Mouse (Mus musculus) limb, embryonic 10.5 days (tissue): ENCODE measurements around the gene Hoxd3. TPM values are rescaled to one million over a fixed set of nuclear protein-coding genes. Genes with fewer than 3 reads are reported as not detected.

Source experiments
- DNase-seq: peaks from one replicate; pipeline ENCODE4 v3.0.0-alpha.2; 2017; ENCODE audit warnings: low spot score
- H3K27ac ChIP-seq: fragments of 300-500 bp; sonication (generic); 2 replicates; pipeline ENCODE4 v1.5.1; 2016; ENCODE audit warnings: mild to moderate bottlenecking
- H3K27me3 ChIP-seq: fragments of 300-500 bp; sonication (generic); 2 replicates; pipeline ENCODE4 v1.6.1; 2016; ENCODE audit warnings: low read depth, mild to moderate bottlenecking; ENCODE audit not compliant: poor library complexity, severe bottlenecking
- H3K36me3 ChIP-seq: fragments of 300-500 bp; sonication (generic); 2 replicates; pipeline ENCODE4 v1.6.1; 2016; ENCODE audit warnings: mild to moderate bottlenecking, moderate library complexity
- H3K4me1 ChIP-seq: fragments of 300-500 bp; sonication (generic); 2 replicates; pipeline ENCODE4 v1.6.1; 2016
- H3K4me3 ChIP-seq: fragments of 300-500 bp; sonication (generic); 2 replicates; pipeline ENCODE4 v1.5.1; 2016; ENCODE audit warnings: mild to moderate bottlenecking, moderate library complexity
- H3K9me3 ChIP-seq: fragments of 300-500 bp; sonication (generic); replicated peaks from 2 replicates; pipeline ENCODE4 v1.6.1; 2016; ENCODE audit warnings: mild to moderate bottlenecking
- WGBS: fragments of 180-500 bp; shearing (Covaris S2); methylation state at CpG from one replicate; pipeline ENCODE4 v1.1.7; 2016; 5-methylcytosine and 5-hydroxymethylcytosine counted together
- polyA plus RNA-seq: library from polyadenylated mRNA; unstranded; fragments of >200 nt; fragmentation: Nextera tagmentation; extraction: Ambion mirVana; gene quantifications from 2 replicates; pipeline ENCODE4 v1.2.1, GENCODE M21; 2016

Gene Hoxd3
- 1.4 and 3.0 TPM in 2 replicates for polyA plus RNA-seq

DNA sequence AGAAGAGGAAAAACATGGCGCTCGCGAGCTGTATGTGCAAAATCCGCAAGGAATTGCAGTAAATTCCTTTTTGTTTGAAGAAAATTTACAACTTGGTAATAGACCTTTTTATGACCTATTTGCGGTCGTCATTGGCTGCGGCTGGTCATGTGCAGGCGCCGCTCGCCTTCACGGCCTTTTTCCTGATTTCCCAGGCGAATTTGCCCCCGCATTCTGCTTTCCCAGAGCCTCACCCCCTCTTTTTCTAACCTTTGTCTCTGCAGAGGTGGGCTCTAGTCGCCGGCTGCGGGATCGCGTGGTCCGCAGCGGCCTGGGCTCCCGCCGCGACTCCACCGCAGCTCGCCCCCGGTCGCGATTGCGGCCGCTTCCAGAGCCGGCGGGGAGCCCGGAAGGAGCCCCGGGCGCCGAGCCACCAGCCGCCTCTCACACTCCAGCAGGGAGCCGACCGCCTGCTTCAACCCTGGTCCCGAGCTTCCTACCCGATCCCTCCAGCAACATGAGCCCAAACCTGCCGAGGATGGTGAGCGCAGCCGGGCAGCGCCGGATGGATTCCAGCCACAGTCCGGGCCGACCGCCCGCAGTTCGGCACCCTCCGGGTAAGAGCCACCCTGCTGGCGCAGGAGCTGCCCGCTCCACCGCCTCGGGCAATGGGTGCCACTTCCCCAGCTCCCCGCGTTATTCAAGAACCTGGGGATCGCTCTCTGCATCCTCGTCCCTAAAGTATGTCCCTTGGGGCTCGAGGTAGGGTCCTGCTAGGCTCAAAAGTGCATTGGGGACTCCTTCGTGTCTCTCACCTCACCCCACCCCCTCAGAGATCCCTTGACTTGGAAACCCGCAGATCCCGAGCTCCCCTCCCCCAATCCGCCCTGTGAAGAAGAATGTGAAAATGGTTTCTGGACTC is at the start of gene Hoxd3, which contains the start of gene Hoxd4:
Gene Hoxd3 (plus strand): TSS at position 207 of the 901 bp plus-strand sequence.
Gene Hoxd4 (plus strand): TSS at position 209 of the 901 bp plus-strand sequence.
- peaks cover 7% of the 10 kb centered on the region; the same call in 1 of the 2 replicates for H3K36me3 ChIP-seq
- H3K27ac ChIP-seq: peak within 1 kb of the TSS; percentile 97
- under 1% methylated on average over 65 of the region's 65 CpGs for whole genome bisulfite sequencing
- H3K4me1 ChIP-seq: peaks cover 82% of the 10 kb centered on the region
- peak within 1 kb of the TSS; percentile 89 for H3K4me3 ChIP-seq
- H3K27me3 ChIP-seq: peaks cover 38% of the 10 kb centered on the region
- H3K9me3 ChIP-seq: no peaks in the 10 kb centered on the region
- DNase-seq: peak; percentile 80

GRCm38 (mm10) chr2:74663291-74663925 is 48.3 kb upstream of the Hoxd3 start:
- Histone ChIP-seq H3K27me3 (peaks cover 100% of the 10 kb centered on the region), H3K9me3 (no peaks in the 10 kb centered on the region), H3K4me1 (peaks cover 41% of the 10 kb centered on the region), H3K4me3 (peak overlapping the region; percentile 22; the same call in 1 of the 2 replicates), H3K36me3 (no peaks in the 10 kb centered on the region), H3K27ac (no peak overlapping the region)
- WGBS: 4% methylated on average over 18 of the region's 18 CpGs
- DNase-seq: peak; percentile 77

DNA sequence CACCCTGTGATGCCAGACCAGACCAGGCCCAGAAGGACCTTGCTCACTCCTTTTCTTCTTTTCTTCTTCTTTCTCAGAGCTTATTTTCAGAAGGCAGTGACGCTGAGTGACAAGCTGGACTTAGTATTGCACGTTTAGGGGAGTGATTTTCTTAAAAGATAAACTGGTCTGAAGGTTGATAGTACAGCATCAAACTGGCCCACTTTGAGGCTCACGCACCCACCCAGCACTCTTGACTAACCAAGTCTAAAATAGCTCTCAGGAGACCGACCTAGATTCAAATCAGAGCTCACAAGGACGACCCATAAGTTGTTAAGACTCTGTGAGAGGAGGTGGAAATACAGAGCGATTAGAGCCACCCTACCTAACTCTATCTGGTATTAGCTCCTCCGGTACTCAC is 45.3 kb upstream of the Hoxd3 start:
- H3K27me3 ChIP-seq: peaks cover 100% of the 10 kb centered on the region
- peaks cover 45% of the 10 kb centered on the region for H3K4me1 ChIP-seq
- H3K36me3 ChIP-seq: no peaks in the 10 kb centered on the region
- DNase-seq: peak; percentile 44
- no peak overlapping the region for H3K27ac ChIP-seq
- peak overlapping the region; percentile 21; the same call in 1 of the 2 replicates for H3K4me3 ChIP-seq
- no peaks in the 10 kb centered on the region for H3K9me3 ChIP-seq
- WGBS: 3% methylated on average over 7 of the region's 7 CpGs

DNA sequence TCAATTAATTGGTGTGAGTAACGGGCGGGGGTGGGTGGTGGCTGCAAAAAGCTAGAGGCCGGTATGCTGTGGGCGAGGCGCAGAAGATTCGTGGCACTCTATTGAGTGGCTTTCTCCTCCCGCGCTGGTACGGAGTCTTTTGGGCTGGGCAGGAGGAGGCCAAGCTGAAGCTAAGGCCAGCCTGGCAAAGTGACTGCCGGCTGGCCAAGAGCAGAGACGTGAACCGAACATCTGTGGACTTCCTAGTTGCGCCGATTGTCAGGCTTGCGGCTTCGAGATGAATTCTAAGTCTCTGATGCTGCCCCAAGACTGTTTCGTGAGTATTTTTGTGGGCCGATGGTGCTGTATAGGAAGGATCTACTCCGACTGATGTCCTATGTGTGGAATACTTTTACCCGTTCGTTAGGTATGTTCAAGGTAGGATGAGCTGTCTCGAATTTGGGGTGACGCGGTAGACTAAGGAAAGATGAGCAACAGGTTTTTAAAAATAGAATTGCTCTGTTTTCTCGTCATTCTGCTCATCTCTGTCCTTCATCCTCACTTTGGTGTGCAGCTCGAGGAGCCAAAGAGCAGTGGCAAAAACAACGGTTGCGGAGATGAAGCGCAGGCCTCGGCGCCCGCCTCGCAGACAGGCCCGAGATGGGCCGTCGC is 44.4 kb upstream of the Hoxd3 start:
- H3K27ac ChIP-seq: peak overlapping the region; percentile 90
- no peaks in the 10 kb centered on the region for H3K36me3 ChIP-seq
- peaks cover 100% of the 10 kb centered on the region for H3K27me3 ChIP-seq
- no peaks in the 10 kb centered on the region for H3K9me3 ChIP-seq
- H3K4me1 ChIP-seq: peaks cover 48% of the 10 kb centered on the region
- peak; percentile 76 for DNase-seq
- WGBS: 1% methylated on average over 36 of the region's 36 CpGs
- peak overlapping the region; percentile 80 for H3K4me3 ChIP-seq

DNA sequence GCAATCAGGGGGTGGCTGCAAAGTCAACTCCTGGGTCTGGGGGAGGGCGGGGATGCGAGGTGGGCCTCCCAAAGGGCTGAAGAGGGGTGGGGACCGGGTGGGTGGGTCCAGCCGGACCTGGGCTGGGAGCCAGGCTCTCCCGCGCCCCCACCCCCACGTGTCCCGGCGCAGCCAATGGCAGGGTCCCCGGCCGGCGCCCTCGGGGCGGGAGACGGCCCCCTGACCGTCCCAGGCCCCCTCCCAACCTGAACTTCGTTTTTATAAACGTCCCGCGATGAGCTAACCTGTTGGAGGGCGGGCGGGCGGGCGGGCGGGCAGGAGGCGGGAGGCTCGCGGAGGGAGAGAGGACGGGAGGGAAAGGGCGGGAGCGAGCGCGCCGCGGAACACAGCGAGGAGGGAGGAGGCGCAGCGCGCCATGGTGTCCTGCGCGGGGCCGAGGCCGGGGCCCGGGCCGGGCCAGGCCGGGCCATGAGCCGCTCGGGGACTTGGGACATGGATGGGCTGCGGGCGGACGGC is 43.8 kb upstream of the Hoxd3 start, which contains the start of gene Hoxd13:
Gene Hoxd13 (plus strand): TSS at position 469 of the 516 bp plus-strand sequence.
- DNase-seq: peak; percentile 78
- Histone ChIP-seq H3K4me1 (peaks cover 53% of the 10 kb centered on the region), H3K36me3 (no peaks in the 10 kb centered on the region), H3K9me3 (no peaks in the 10 kb centered on the region), H3K4me3 (peak within 1 kb of the TSS; percentile 80), H3K27me3 (peaks cover 100% of the 10 kb centered on the region), H3K27ac (peak within 1 kb of the TSS; percentile 90)
- under 1% methylated on average over 41 of the region's 51 CpGs for WGBS

GRCm38 (mm10) chr2:74668370-74669229 is 43.1 kb upstream of the Hoxd3 start:
- H3K27ac ChIP-seq: peak overlapping the region; percentile 90
- peaks cover 100% of the 10 kb centered on the region for H3K27me3 ChIP-seq
- no peaks in the 10 kb centered on the region for H3K9me3 ChIP-seq
- peaks cover 55% of the 10 kb centered on the region for H3K4me1 ChIP-seq
- no peaks in the 10 kb centered on the region for H3K36me3 ChIP-seq
- no peak for DNase-seq
- peak overlapping the region; percentile 80 for H3K4me3 ChIP-seq
- under 1% methylated on average over 74 of the region's 74 CpGs for WGBS

- H3K4me3 ChIP-seq: peak overlapping the region; percentile 80
- H3K27me3 ChIP-seq: peaks cover 100% of the 10 kb centered on the region
- under 1% methylated on average over 3 of the region's 3 CpGs for WGBS
- no peaks in the 10 kb centered on the region for H3K36me3 ChIP-seq
- peaks cover 60% of the 10 kb centered on the region for H3K4me1 ChIP-seq
- peak overlapping the region; percentile 90 for H3K27ac ChIP-seq
- H3K9me3 ChIP-seq: no peaks in the 10 kb centered on the region
- DNase-seq: peak; percentile 47
Observed at GRCm38 (mm10) chr2:74669230-74669578, 42.5 kb upstream of the Hoxd3 start.

DNA sequence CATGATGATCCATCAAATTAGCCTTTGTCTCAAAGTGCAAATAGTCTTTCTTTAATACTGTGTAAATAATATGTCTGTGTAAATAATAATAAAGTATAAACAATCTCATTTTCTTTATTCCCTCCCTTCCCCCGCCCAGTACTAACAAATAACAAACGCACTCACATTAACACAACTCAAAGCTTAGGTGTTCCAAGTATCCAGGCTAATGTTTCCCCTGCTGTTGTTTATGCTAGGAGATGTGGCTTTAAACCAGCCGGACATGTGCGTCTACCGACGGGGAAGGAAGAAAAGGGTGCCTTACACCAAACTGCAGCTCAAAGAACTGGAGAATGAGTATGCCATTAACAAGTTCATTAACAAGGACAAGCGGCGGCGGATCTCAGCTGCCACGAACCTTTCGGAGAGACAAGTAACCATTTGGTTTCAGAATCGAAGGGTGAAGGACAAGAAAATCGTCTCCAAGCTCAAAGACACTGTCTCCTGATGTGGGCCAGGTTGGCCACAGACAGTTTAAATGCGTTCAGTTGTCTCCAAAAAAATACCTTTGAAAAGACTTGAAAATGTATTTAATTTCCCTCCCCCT is 42.0 kb upstream of the Hoxd3 start:
- Histone ChIP-seq H3K4me3 (peak overlapping the region; percentile 80), H3K4me1 (peaks cover 66% of the 10 kb centered on the region), H3K9me3 (no peaks in the 10 kb centered on the region), H3K27me3 (peaks cover 100% of the 10 kb centered on the region), H3K36me3 (no peaks in the 10 kb centered on the region), H3K27ac (peak overlapping the region; percentile 64)
- WGBS: under 1% methylated on average over 14 of the region's 14 CpGs
- peak; percentile 55 for DNase-seq

DNA sequence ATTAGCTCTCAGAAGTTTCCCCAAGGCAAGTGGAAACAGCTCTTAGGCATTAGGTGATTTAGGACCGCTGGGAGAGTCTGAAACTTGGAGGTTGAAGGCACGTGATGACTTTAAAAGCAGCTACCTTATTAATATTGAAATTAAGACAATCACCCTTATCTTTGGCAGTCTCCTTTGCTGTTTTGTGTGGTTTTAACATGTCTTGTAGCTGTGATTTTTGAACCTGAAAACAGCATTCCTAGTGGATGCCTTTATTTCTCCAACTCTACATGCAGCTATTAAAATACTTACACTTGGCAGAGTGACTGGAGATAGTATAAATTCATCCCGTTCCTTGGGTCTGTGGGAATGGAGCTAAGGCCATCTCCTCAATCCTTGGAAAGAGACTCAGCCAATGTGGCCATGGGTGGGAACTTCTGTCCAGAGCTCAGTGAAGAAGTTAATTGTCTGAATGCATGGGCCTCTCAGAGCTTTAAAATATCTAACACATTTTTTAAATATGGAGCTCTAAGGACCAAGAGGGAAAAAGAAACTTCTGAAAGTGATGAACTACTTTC is 41.0 kb upstream of the Hoxd3 start:
- H3K9me3 ChIP-seq: no peaks in the 10 kb centered on the region
- 3% methylated on average over 3 of the region's 3 CpGs for WGBS
- H3K36me3 ChIP-seq: no peaks in the 10 kb centered on the region
- 0 out of 2 replicates have a peak overlapping the region, but pooled peaks have one; percentile 64 for H3K27ac ChIP-seq
- peaks cover 75% of the 10 kb centered on the region for H3K4me1 ChIP-seq
- DNase-seq: peak; percentile 30
- H3K27me3 ChIP-seq: peaks cover 100% of the 10 kb centered on the region
- peak overlapping the region; percentile 80 for H3K4me3 ChIP-seq

DNA sequence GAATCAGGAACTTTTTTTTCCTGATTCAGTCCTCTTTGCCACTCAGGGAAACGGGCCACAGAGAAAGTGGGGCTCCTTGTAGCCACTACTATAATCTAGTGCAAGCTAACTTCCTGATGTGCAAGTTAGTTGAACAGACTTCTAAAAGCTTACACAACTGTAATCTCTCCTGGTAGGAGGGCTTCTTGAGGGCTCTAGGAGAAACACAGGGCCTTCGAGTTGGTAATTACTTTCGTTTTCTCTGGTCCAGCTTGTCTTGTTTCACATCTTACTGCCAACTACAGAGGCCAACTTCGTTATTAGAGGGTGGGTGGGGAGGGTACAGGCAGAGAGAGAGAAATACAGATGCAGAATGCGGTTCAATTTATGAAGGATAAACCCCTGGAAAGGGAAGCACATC is 39.9 kb upstream of the Hoxd3 start:
- WGBS: 3% methylated on average over 5 of the region's 5 CpGs
- Histone ChIP-seq H3K27ac (peak overlapping the region; percentile 90), H3K4me3 (peak overlapping the region; percentile 80), H3K36me3 (no peaks in the 10 kb centered on the region), H3K9me3 (no peaks in the 10 kb centered on the region), H3K27me3 (peaks cover 100% of the 10 kb centered on the region), H3K4me1 (peaks cover 87% of the 10 kb centered on the region)
- no peak for DNase-seq
